ENCODE assay signal across 8 mouse cellular contexts in genomic region chrX:164183844-164184243, GRCm38 (mm10). TPM values are rescaled to one million over a fixed set of nuclear protein-coding genes. Genes with fewer than 3 reads are reported as not detected.
DNase-seq lines count a peak whose midpoint lies in the region; ATAC-seq and TF ChIP-seq lines count a peak whose summit lies in the region.

No protein-coding gene starts in this region.

- H3K27me3 ChIP-seq in hindbrain, embryonic 10.5 days (ENCODE audit: insufficient read depth, poor library complexity, severe bottlenecking) = peaks cover 22% of the 10 kb centered on the region; the same call in 1 of the 2 replicates
- no peaks in the 10 kb centered on the region; the same call in none of the 2 replicates for H3K27me3 ChIP-seq in hindbrain, embryonic 12.5 days
- no peaks in the 10 kb centered on the region for H3K27me3 ChIP-seq in E14TG2a.4 (ENCODE audit: insufficient read depth, low read length)
- no peaks in the 10 kb centered on the region for H3K27me3 ChIP-seq in forebrain, postnatal 0 days (ENCODE audit: insufficient read depth, low read length)
- H3K27me3 ChIP-seq in lung, embryonic 16.5 days (ENCODE audit: control insufficient read depth, insufficient read depth, low read depth, low read length) = no peaks in the 10 kb centered on the region

- no peak overlapping the region for H3K4me3 ChIP-seq in hindbrain, embryonic 10.5 days
- H3K4me3 ChIP-seq in hindbrain, embryonic 12.5 days = no peak overlapping the region
- H3K4me3 ChIP-seq in E14TG2a.4 (replicated peaks; ENCODE audit: low read length) = no peak overlapping the region
- H3K4me3 ChIP-seq in forebrain, postnatal 0 days (ENCODE audit: low read depth, low read length) = no peak overlapping the region
- no peak overlapping the region for H3K4me3 ChIP-seq in lung, embryonic 16.5 days (ENCODE audit: low read length)

- H3K4me2 ChIP-seq in hindbrain, embryonic 12.5 days (replicated peaks) = no peak overlapping the region
- no peak overlapping the region for H3K4me2 ChIP-seq in forebrain, postnatal 0 days (ENCODE audit: low read depth)
- H3K4me2 ChIP-seq in lung, embryonic 16.5 days (ENCODE audit: low read depth, low read length) = no peak overlapping the region

- TF ChIP-seq CTCF in E14TG2a.4 (conservative IDR thresholded peaks at IDR 0.05; ENCODE audit: low read length) = peak; percentile 22; the same call in 1 of the 2 replicates
- TF ChIP-seq CTCF in forebrain, postnatal 0 days (IDR thresholded peaks at IDR 0.05; ENCODE audit: low read depth) = peak; percentile 82

- no peaks in the 10 kb centered on the region for H3K4me1 ChIP-seq in hindbrain, embryonic 10.5 days (replicated peaks)
- H3K4me1 ChIP-seq in hindbrain, embryonic 12.5 days = no peaks in the 10 kb centered on the region
- no peaks in the 10 kb centered on the region for H3K4me1 ChIP-seq in E14TG2a.4 (replicated peaks; ENCODE audit: low read depth, low read length)
- H3K4me1 ChIP-seq in forebrain, postnatal 0 days (ENCODE audit: insufficient read depth) = no peaks in the 10 kb centered on the region
- no peaks in the 10 kb centered on the region for H3K4me1 ChIP-seq in lung, embryonic 16.5 days (replicated peaks; ENCODE audit: control insufficient read depth, insufficient read depth, low read length)

- DNase-seq in hindbrain, embryonic 10.5 days (ENCODE audit: low spot score) = peak; percentile 8
- peak; percentile 6 for DNase-seq in cerebellum, adult 11 months
- DNase-seq in forebrain, postnatal 0 days = peak; percentile 69
- DNase-seq in kidney, postnatal 4 days = peak; percentile 20 to 27
- peak; percentile 15 to 41 for DNase-seq in spleen, postnatal 10 days (ENCODE audit: low spot score in 2 of 2)

- WGBS in hindbrain, embryonic 10.5 days = 44% methylated on average over 3 of the region's 3 CpGs
- WGBS in hindbrain, embryonic 12.5 days = 28% methylated on average over 3 of the region's 3 CpGs
- 34% methylated on average over 3 of the region's 3 CpGs for WGBS in forebrain, postnatal 0 days
- 19% methylated on average over 3 of the region's 3 CpGs for WGBS in lung, embryonic 16.5 days

- no peak overlapping the region for H3K9ac ChIP-seq in hindbrain, embryonic 12.5 days
- no peak overlapping the region for H3K9ac ChIP-seq in forebrain, postnatal 0 days
- H3K9ac ChIP-seq in lung, embryonic 16.5 days (ENCODE audit: low read length) = no peak overlapping the region

- H3K27ac ChIP-seq in hindbrain, embryonic 10.5 days = no peak overlapping the region
- no peak overlapping the region for H3K27ac ChIP-seq in hindbrain, embryonic 12.5 days
- H3K27ac ChIP-seq in forebrain, postnatal 0 days (ENCODE audit: low read depth, low read length) = no peak overlapping the region
- no peak overlapping the region for H3K27ac ChIP-seq in lung, embryonic 16.5 days (ENCODE audit: low read length)

- no peaks in the 10 kb centered on the region for H3K9me3 ChIP-seq in hindbrain, embryonic 10.5 days
- no peaks in the 10 kb centered on the region for H3K9me3 ChIP-seq in hindbrain, embryonic 12.5 days (replicated peaks)
- no peaks in the 10 kb centered on the region for H3K9me3 ChIP-seq in E14TG2a.4 (ENCODE audit: low read length)
- no peaks in the 10 kb centered on the region for H3K9me3 ChIP-seq in forebrain, postnatal 0 days (ENCODE audit: low read length)
- no peaks in the 10 kb centered on the region for H3K9me3 ChIP-seq in lung, embryonic 16.5 days (ENCODE audit: control insufficient read depth, low read length)

- ATAC-seq in hindbrain, embryonic 12.5 days (ENCODE audit: low FRiP score) = no peak
- ATAC-seq in forebrain, postnatal 0 days = no peak; the same call in 1 of the 2 replicates
- peak; percentile 60; the same call in 1 of the 2 replicates for ATAC-seq in lung, embryonic 16.5 days (ENCODE audit: low read depth)

- no peaks in the 10 kb centered on the region for H3K36me3 ChIP-seq in hindbrain, embryonic 10.5 days
- no peaks in the 10 kb centered on the region for H3K36me3 ChIP-seq in hindbrain, embryonic 12.5 days
- no peaks in the 10 kb centered on the region for H3K36me3 ChIP-seq in E14TG2a.4 (ENCODE audit: insufficient read depth, low read length)
- no peaks in the 10 kb centered on the region for H3K36me3 ChIP-seq in forebrain, postnatal 0 days (ENCODE audit: insufficient read depth)
- no peaks in the 10 kb centered on the region for H3K36me3 ChIP-seq in lung, embryonic 16.5 days (ENCODE audit: control insufficient read depth, insufficient read depth, low read length)

RNA-seq across cellular contexts. Expression of gene Ace2, which starts 44.7 kb away (rescaled TPM):
- 0.51 and 0.54 TPM in 2 replicates for polyA plus RNA-seq in hindbrain, embryonic 10.5 days (2016; fragmentation: Nextera tagmentation; extraction: Ambion mirVana)
- 0.13 and 0.19 TPM in 2 replicates for polyA plus RNA-seq in hindbrain, embryonic 12.5 days (2016; fragmentation: Nextera tagmentation; extraction: Ambion mirVana)
- 0.31 and 0.48 TPM in 2 replicates for total RNA-seq in forebrain, postnatal 0 days (2014; rRNA removed)
- polyA plus RNA-seq in forebrain, postnatal 0 days (2015; fragmentation: Nextera tagmentation; extraction: Ambion mirVana) = 0.45 and 0.67 TPM in 2 replicates
- polyA plus RNA-seq in lung, embryonic 16.5 days (2015; fragmentation: Nextera tagmentation; extraction: Ambion mirVana) = 2.1 and 3.3 TPM in 2 replicates

Comparison
In these comparisons a context has a peak if more than half of its experiments do, and no peak if none do; other contexts are left out.
1. DNase-seq: peak in every context shown above with its lines; median percentile 69 in forebrain, postnatal 0 days; 28 in spleen, postnatal 10 days; 24 in kidney, postnatal 4 days; 8 in hindbrain, embryonic 10.5 days; 6 in cerebellum, adult 11 months.